Mouse (Mus musculus) lung, postnatal 25 days (tissue): ENCODE measurements around the gene Tgif2.
"Not testable (repeated sequence)": the region's sequence is repeated elsewhere in the genome, so short reads cannot be mapped to it uniquely, and the experiment has no call there.

Experiments
- DNase-seq: peaks from one replicate; pipeline ENCODE4 v3.0.0; 2022; ENCODE audit warnings: low spot score

The Tgif2 gene

DNA sequence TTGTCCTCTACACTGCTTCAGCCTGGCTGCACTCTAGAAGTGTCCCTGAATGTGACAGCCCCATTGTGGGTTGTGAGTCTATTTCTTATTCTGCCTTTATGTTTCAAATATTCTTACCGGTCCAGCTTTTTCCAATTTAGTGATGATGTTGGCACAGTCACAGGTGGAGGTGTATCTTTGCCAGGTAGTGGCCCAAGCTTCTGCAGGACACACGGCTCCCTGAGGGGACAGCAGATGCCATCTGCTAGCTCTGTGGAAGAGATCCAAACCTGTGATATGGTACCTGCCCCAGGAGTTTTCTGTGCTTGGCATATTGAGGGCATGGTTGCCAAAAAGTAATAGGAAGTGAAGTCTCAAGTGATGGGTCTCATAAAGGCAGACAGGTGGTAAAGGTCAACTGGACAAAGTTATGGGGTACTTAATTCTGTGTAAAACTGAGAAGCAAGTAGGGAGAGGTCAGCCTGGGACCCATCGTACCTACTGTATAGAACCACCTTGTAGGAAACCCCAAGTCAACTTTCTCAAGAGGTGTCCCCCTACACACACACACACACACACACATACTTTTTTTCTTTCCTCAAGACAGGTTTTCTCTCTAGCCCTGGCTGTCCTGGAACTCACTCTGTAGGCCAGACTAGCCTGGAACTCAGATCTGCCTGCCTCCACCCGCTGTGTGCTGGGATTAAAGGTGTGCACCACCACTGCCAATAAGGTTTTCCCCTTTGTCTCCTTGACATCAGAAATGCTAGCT is 35.1 kb downstream of the Tgif2 start:
- DNase-seq: no peak

DNA sequence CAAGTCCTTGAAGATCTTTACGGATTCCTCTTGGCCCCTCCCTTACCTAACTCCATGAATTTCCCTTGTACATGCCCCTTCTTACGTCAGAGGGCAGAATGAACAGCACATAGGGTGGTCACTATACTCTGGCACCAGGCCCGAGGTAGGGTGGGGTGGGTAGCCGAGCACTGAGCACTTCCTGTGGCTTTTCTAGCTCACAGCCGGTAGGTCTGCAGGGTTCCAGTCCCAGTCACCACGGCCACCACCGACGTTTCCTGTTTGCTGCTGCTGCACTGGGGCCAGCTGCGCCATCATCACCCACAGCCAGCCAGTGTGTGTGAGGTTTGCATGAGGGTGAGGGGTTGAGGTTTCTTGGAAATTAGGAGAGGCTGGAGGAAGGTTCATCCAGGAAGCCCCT is 37.9 kb downstream of the Tgif2 start:
- peak; percentile 51 for DNase-seq

DNA sequence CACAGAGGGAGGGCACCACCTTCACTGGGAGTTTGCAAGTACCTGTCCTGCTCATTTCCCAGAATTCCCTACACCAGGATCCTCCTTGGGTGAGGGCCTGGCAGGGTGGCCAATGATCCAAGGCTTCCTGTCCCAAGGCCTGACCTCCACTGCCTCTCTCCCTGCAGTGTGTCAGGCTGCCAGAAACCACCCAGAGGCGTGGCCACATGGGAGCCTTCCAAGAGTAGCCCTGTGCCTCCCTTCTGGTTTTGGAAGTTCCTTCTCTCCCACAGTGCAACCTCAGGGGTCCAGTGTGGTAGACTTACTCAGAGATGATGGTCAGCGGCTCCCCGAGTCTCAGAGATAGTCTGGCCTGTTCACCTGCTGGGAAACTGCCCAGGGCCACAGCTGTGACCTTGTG is 39.7 kb downstream of the Tgif2 start:
- DNase-seq: no peak

DNA sequence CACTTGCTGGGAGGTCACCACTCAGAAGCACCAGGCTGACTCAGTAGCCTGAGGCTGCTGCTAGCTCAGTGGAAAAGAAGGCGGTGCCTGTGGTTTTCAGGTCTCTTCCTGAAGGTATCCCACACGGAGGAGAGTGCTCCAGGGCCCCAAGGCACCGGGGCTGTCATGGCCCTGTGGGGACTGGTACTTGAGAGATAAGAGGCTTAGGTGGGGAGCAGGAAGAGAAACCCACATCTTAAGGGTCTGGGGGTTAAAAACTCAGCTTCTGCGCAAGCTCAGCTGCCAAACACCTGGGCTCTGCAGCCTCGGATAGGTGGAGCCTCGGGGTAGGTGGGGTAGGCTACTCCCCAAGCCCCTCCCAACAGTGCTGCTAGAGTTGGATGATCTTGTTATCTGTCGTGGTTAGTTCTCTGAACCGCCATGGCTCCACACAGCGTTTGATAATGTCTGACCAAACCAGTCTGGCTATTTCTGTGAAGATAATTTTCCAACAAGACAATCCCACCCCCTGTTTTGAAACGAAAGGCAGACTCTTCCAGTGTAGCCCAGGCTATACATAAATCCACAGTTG is 42.7 kb downstream of the Tgif2 start:
- peak; percentile 26 for DNase-seq

DNA sequence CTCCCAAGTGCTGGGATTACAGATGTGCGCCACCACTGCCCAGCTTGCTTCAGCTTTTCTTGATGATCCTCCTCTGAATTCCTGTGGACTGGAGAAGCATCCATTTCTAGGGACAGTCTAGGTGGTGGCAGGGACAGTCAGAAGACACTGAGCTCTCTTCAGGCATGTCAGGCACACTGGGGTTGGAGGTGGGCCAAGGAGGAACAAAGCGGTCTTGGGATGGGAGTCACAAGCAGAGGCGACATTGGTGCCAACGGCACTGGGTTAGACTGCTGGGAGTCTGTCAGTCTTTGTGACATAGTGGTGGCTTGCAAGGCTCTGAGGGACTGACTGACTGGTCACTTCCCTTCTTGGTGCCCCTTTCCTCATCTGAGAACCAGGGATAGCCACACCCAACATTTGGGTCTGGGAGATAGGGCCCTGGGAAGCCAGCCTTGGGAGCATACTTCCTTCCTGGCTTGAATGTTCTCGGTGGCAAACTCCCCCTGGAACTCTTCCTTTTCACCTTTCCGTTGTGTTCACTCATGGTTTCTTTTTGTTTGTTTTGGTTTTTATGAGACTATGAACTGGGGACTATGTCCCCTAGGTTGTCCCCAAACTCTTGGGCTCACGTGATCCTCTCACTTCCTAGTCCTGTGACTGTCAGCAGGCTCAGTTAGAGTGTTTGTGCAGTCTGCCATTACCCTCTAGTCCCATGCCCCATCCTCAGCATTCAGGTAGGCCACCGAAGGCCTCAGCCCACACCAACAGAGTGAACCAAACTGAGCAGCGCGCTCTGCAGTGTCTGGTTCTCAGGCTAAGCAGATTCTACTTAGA is 44.8 kb downstream of the Tgif2 start:
- no peak for DNase-seq

DNA sequence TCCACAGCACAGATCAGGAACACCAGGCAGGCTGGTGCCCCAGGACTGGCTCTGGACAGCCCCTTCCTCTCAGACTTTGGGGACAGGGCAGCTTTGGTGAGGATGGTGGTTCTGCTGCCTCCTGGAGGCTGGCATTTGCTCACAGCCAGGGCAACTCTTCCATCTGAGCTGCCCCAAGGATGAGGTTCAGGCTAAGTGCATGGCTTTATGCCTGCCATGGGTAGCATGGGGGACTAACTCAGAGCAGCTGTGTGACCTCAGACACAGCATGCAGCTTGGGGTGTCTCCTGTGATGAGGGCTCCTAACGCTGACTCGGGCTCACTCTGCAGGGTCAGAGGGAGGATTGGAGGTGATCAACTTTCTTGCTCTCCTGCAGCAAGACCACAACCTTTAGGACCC is 45.9 kb downstream of the Tgif2 start:
- not testable (repeated sequence) for DNase-seq

DNA sequence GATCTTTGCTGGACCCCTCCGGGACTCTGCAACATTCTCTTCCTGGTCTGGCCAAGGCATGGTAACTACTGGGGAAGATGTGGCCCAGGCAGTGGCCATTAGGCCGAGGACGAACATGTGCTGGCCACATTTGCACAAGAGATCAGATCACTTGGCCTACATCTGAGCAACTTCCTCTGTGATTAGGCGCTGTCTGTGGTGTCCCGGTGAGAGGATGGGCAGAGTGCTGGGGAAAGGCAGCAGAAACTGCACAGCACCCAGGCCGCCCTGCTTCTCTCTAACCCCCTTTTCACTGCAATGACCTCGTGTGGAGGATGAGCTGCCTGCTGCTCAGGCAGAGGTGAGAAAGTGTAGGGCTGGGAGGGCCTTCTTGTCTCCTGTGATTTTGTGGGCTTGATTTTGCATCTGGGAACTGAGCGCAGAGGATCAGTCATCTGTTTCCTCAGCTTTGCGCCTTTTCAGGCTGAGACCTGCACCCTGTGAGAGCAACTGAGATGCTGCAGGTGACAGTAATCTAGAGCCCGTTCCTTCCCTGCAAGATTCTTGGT is 46.4 kb downstream of the Tgif2 start:
- DNase-seq: no peak

DNA sequence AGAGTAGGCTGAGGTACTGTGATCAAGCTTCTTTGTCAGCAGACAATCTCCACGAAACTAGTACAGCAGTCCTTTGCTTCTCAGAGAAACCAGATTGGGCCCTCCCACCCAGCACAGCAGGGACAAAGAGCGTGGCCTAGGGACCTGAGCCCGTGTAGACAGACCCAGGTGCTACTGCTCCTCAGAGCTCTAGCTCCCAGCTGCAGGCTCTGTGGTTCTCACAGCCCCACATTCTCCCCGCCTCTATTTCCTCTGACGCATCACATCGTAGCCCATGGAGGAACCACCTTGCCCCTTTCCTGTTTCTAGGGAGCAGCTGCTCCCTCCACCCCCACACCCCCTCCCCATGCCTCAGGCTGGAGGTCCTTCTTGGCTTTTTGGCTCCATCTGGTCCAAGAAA is 47.2 kb downstream of the Tgif2 start, which contains the start of gene Sla2:
Sla2 (minus strand) TSS at position 176 of the 400 bp plus-strand sequence.
- peak; percentile 18 for DNase-seq

DNA sequence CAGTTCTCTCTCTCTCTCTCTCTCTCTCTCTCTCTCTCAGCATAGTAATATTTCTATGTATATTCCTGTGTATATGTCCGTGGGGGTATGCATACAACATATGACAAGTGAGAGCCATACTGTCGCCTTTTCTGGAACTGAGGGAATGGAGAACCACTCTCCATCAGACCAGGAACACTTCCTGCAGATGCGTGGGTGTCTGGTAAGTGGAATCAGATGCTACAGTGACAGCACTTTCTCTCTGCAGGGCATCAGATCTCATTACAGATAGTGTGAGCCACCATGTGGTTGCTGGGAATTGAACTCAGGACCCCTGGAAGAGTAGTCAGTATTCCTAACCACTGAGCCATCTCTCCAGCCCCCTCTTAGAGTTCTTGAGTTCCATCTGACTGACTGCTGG is 48.7 kb downstream of the Tgif2 start:
- DNase-seq: no peak

DNA sequence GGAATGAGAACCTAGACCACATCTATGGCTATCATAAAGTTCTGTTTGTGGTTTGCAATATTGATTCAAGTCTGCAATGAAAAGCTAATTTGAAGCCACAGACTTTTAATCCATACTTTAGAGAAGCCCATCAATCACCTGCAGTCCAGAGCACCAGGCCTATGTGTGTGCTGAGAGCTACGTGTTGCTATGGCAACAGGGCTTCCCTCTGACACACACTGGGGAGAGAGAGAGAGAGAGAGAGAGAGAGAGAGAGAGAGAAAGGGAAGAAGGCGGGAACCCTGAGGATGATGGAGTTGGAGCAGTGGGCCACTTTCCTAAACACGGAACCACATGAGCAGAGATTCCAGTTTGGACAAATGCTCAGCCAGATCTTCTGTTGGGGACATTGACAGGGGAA is 52.4 kb downstream of the Tgif2 start:
- no peak for DNase-seq

DNA sequence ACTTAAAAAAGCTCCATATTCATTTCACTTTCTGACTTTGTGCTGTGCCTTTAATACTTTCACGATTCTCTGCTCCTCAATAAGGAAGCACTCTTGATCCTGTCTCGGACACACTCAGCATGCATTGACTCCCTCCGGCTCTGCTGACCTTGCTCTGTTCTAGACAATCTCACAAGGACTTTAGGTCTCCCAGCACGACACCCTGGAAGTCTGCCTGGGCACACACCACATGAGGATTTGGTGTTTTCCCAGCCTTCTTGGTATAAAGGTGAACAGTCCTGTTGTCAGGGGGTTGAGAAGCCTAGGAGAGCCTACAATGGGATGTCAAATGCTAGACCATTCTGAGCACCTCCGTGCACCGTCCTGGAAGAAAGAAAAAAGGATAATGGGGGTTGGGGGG is 53.0 kb downstream of the Tgif2 start:
- no peak for DNase-seq

DNA sequence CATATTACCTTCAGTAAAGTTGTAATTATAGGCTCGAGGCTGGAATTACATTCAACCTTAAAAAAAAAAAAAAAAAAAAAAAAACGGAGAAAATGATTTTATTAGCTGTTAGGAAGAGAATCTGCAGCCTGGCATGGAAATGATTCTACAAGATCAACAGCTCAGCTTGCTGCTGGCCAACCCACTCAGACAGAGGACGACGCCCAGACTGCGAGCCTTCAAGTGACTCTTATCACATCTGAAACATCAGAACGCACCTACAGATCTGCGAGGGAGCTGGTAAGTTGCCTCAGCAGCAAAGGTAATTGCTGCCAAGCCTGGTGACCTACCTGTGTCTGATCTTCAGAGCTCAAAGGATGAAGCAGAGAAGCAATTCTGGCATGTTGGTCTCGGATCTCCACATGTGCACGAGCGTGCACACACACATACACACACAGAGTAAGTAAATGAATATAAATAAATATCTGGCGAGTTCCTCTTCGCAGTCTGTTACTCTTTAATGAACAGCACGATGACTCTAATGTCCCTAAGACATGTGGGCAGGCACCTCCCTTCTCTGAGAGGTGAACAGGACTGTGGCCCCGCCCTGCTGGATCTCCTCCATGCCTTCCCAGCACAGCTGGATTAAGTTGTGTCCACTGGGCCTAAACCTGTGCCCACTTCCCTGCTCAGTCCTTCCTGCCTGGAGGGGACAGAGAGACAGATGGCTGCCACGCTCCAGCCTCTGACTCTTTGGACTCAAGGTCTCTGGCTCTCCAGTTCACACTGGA is 54.9 kb downstream of the Tgif2 start:
- no peak for DNase-seq

DNA sequence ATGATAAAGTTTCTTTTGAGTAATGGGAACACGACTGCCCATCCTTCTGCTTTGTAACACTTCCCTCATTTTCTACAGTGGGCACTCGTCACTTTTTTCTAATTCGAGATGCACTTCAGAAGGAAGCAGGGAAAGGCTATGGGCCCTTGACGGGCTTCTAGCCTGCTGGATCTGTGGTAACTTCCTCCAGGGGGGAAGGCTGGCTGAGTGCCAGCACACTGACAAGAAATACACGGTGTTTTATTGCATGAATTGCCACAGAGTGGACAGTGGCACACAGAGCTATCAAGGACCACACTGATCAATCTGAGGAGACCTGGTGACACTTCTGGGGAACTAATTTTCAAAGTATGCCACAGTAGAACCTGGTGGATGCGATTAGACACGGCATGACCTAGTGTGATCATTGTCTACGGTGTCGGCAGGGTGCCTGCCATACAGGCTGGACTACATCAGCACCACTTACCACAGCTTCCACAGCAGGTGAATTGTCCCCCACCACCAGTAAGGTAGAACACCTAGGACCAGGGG is 56.6 kb downstream of the Tgif2 start:
- no peak for DNase-seq

DNA sequence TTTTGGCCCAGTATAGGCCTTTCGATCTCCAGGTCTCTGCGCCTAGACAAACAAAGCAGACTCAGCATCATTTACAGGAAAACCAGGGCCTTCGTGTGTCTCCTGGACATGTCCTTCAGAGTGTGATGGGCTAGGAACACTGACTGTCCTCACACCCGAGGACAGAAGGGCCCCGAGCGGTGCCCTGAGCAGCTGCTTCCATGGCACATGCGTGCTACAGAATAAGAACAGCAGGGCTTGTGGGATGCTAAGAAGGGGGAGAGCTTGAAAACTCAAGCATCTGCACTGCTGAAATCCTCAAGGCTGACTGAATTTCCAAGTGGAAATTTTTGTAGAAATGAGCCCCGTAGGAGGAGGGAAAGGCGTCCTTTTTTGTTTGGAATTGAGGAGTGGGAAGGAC is 57.2 kb downstream of the Tgif2 start:
- no peak for DNase-seq

DNA sequence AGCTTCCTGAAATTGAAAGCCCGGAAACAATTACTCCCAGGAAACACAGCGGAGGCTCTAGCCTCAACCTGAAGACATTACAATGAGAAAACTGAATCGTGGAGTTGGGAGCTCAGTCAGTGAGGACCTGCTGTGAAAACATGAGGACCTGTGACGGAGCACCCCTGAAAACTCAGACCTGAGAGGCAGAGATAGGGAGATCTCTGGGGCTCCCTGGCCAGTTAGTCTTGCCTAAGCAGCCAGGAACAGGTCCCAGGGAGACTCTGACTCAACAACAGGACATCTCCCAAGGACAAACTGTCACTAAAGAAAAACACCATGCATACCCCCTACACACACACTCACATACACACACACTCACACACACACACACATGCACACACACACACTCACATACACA is 58.6 kb downstream of the Tgif2 start:
- DNase-seq: no peak

DNA sequence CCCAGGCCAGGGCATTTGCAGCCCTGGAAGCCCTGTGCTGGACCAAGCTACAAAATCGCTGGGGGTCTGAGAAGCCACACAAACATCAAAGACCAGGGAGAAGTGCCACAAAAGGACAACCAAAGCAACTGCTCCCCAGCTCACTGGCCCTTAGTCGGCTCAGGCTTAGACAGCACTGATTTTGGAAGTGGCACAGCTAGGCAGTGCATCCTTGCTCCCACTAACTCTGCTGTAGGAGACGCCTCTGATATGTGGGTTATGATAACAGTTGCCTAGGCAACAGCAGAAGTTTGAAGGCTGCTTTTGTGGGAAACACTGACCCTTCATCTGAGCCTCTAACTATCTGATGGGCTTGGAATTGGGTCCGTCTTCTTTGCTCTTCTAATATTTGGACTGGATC is 59.4 kb downstream of the Tgif2 start:
- DNase-seq: no peak

DNA sequence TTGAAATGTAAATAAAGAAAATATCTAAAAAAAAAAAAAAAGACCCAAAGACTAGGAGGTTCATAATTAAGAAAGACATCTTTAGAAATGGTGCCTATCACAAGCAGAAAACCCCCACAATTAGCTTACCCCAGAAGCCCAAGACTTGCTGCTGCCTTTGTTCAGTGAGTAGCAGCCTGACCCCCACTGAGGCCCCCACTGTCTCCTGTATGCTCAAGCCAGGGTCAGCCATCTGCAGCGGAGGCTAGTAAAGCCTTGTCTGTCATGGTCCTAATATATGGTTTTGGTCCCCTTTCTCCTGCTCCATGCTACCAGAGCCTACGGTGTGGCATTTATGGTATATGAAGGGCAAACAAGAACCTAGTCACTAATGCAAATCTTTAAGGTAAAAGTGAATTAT is 61.5 kb downstream of the Tgif2 start:
- no peak for DNase-seq

DNA sequence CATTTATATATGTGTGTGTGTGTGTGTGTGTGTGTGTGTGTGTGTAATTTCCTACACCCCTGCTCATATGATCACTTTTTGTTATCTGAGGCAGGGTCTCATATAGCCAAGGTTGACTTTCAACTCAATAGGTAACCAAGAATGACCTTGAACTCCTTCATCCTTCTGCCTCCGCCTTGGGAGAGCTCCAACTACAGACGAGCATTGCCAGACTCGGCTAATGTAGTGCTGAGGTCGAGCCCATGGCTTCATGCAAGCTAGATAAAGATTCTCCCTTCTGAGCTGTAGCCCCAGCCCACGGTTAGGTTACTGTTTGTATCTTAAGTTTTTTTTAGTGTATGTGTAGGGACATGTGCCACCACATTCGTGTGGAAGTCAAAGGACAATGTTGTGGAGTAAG is 62.1 kb downstream of the Tgif2 start:
- DNase-seq: no peak

DNA sequence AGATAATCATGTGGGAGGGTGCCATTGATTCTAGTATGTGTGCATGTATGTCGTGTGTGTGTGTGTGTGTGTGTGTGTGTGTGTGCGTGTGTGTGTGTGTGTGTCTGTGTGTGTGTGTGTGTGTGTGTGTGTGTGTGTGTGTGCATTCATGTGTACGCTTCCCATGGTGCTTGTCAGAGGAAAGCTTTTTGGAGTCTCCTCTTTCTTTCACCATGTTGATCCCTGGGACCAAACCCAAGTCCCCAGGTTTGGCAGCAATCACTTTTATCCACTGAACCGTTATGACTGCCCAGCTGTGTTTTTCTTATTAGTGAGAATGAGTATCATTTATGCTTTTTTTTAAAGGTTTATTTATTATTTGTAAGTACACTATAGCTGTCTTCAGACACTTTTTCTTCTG is 62.6 kb downstream of the Tgif2 start:
- not testable (repeated sequence) for DNase-seq

DNA sequence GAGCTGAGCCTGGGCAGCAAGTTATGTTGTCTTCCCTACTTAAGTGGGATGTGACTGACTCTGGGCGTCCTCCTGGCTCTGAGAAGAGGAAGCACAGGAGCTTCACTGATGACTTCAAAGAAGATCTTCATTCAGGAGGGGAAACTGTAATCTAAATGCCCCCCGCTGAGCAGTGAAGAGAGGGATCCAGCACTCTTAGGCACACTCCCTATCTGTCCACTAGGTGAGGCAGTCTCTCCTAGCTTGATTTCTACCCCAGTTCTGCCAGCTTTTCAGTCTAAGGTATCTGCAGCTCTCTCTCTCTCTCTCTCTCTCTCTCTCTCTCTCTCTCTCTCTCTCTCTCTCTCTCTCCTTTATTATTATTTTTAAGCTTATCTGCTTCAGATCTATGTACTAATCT is 63.6 kb downstream of the Tgif2 start:
- DNase-seq: no peak
